Mouse (Mus musculus): ENCODE data around the gene Zc3h12a.

GRCm38 (mm10) chr4:125077700-125078099 lies 49.9 kb downstream of the Zc3h12a start:
- TF ChIP-seq USF1 (IDR thresholded peaks at IDR 0.05; ENCODE audit: low read depth) = no peak
- no peak for TF ChIP-seq POLR2A (IDR thresholded peaks at IDR 0.05; ENCODE audit: insufficient read length, low read depth)
- TF ChIP-seq E2F4 (IDR thresholded peaks at IDR 0.05; ENCODE audit: insufficient read depth) = no peak
- TF ChIP-seq TCF12 (IDR thresholded peaks at IDR 0.05; ENCODE audit: insufficient read depth, poor library complexity, severe bottlenecking) = no peak
- TF ChIP-seq CEBPB (IDR thresholded peaks at IDR 0.05; ENCODE audit: insufficient read depth, poor library complexity, severe bottlenecking) = no peak
- no peak for TF ChIP-seq REST (IDR thresholded peaks at IDR 0.05; ENCODE audit: insufficient read depth, insufficient read length)
- no peak for TF ChIP-seq MYOG (IDR thresholded peaks at IDR 0.05; ENCODE audit: control insufficient read depth in 1 of 3, insufficient read depth in 1 of 3, insufficient read length in 2 of 3, low read depth in 2 of 3)
- no peak for TF ChIP-seq SRF (IDR thresholded peaks at IDR 0.05; ENCODE audit: control insufficient read depth, insufficient read length, low read depth)
- no peak for TF ChIP-seq POLR2AphosphoS2 (IDR thresholded peaks at IDR 0.05; ENCODE audit: insufficient read length, low read depth)
